Mouse (Mus musculus) CH12.LX (cell line): ENCODE measurements around the gene Nadk2. TPM values are rescaled to one million over a fixed set of nuclear protein-coding genes. Genes with fewer than 3 reads are reported as not detected.

Source experiments
- DNase-seq: peaks from one replicate; pipeline ENCODE4 v3.0.0-alpha.2; 2013; ENCODE audit errors: extremely low read depth
- H3K27ac ChIP-seq: 2 replicates; pipeline ENCODE4 v1.5.1; 2012; ENCODE audit warnings: low read depth, mild to moderate bottlenecking, control low read depth, moderate library complexity; ENCODE audit not compliant: insufficient read depth
- H3K27me3 ChIP-seq: replicated peaks from 2 replicates; pipeline ENCODE3; 2012; ENCODE audit warnings: inconsistent platforms
- H3K36me3 ChIP-seq, 2 experiments: replicated peaks in 1 of 2; 2 replicates each; pipeline versions ENCODE3 to v1.6.1; 2012; ENCODE audit warnings: inconsistent platforms in 1 of 2, low read length in 1 of 2, mild to moderate bottlenecking in 1 of 2, mixed read lengths in 1 of 2, moderate library complexity in 1 of 2; ENCODE audit not compliant: control insufficient read depth in 1 of 2, insufficient read depth in 1 of 2
- H3K4me1 ChIP-seq, 2 experiments: 2 replicates each; pipeline ENCODE4 v1.6.1; 2012; ENCODE audit warnings: inconsistent platforms in 1 of 2, moderate library complexity in 1 of 2; ENCODE audit not compliant: insufficient read depth in 2 of 2, control insufficient read depth in 1 of 2
- H3K4me2 ChIP-seq: 2 replicates; pipeline ENCODE4 v1.6.1; 2012; ENCODE audit warnings: low read depth, mild to moderate bottlenecking, control low read depth; ENCODE audit not compliant: poor library complexity, insufficient read depth, severe bottlenecking
- H3K4me3 ChIP-seq, 3 experiments: fragments of 150-350 bp in 1 of 3; sonication (generic) in 1 of 3; replicated peaks in 1 of 3; 2 replicates each; pipeline versions ENCODE3 to v1.5.1; 2011 to 2012; ENCODE audit warnings: low read depth in 2 of 3, low read length in 2 of 3, mild to moderate bottlenecking in 2 of 3, moderate library complexity in 2 of 3, control low read depth in 1 of 3, improper control_type of control experiment in 1 of 3, inconsistent platforms in 1 of 3, mixed read lengths in 1 of 3; ENCODE audit not compliant: poor library complexity in 1 of 3
- H3K79me2 ChIP-seq: replicated peaks from 2 replicates; pipeline ENCODE4 v1.6.1; 2012; ENCODE audit warnings: mild to moderate bottlenecking, moderate library complexity; ENCODE audit not compliant: control insufficient read depth, poor library complexity, insufficient read depth, severe bottlenecking; ENCODE audit errors: extremely low read depth
- H3K9ac ChIP-seq: 2 replicates; pipeline ENCODE4 v1.6.1; 2012; ENCODE audit warnings: low read depth, mild to moderate bottlenecking, control low read depth, moderate library complexity; ENCODE audit not compliant: insufficient read depth
- H3K9me3 ChIP-seq: replicated peaks from 2 replicates; pipeline ENCODE3; 2012; ENCODE audit warnings: low read length, inconsistent platforms, mixed read lengths
- BHLHE40 ChIP-seq: IDR thresholded peaks from 2 replicates; pipeline ENCODE4 v1.6.1; 2011; ENCODE audit warnings: mild to moderate bottlenecking, low read depth, low read length, improper control_type of control experiment
- CHD1 ChIP-seq: IDR thresholded peaks from 2 replicates; pipeline ENCODE4 v1.6.1; 2012; ENCODE audit warnings: low read depth, low read length, improper control_type of control experiment, inconsistent platforms
- CHD2 ChIP-seq: IDR thresholded peaks from 2 replicates; pipeline ENCODE4 v1.6.1; 2011; ENCODE audit warnings: low read length, improper control_type of control experiment
- CTCF ChIP-seq, 2 experiments: IDR thresholded peaks in 1 of 2; conservative IDR thresholded peaks in 1 of 2; 2 replicates each; pipeline ENCODE4 v1.5.1; 2011 to 2012; ENCODE audit warnings: low read depth in 2 of 2, low read length in 2 of 2, improper control_type of control experiment in 1 of 2, inconsistent platforms in 1 of 2, mild to moderate bottlenecking in 1 of 2, moderate library complexity in 1 of 2
- E2F4 ChIP-seq: IDR thresholded peaks from 2 replicates; pipeline ENCODE4 v1.6.1; 2011; ENCODE audit warnings: low read depth, low read length, improper control_type of control experiment; ENCODE audit not compliant: insufficient replicate concordance
- EP300 ChIP-seq: IDR thresholded peaks from 2 replicates; pipeline ENCODE4 v1.6.1; 2011; ENCODE audit warnings: low read length, improper control_type of control experiment
- IRF4 ChIP-seq: IDR thresholded peaks from 2 replicates; pipeline ENCODE4 v1.6.1; 2014; ENCODE audit warnings: low read depth, mild to moderate bottlenecking, inconsistent platforms, low read length, improper control_type of control experiment
- JUN ChIP-seq: IDR thresholded peaks from 2 replicates; pipeline ENCODE4 v1.6.1; 2011; ENCODE audit warnings: low read depth, mild to moderate bottlenecking, low read length, improper control_type of control experiment, moderate library complexity; ENCODE audit not compliant: insufficient read depth
- KAT2A ChIP-seq: IDR thresholded peaks from 2 replicates; pipeline ENCODE4 v1.6.1; 2012; ENCODE audit warnings: low read length, improper control_type of control experiment, inconsistent platforms; ENCODE audit not compliant: insufficient replicate concordance
- MAFK ChIP-seq: IDR thresholded peaks from 2 replicates; pipeline ENCODE4 v1.6.1; 2011; ENCODE audit warnings: low read length, improper control_type of control experiment; ENCODE audit not compliant: insufficient replicate concordance
- MAZ ChIP-seq: IDR thresholded peaks from 2 replicates; pipeline ENCODE4 v1.6.1; 2012; ENCODE audit warnings: low read depth, mild to moderate bottlenecking, inconsistent platforms, low read length, improper control_type of control experiment, moderate library complexity
- MXI1 ChIP-seq: IDR thresholded peaks from 2 replicates; pipeline ENCODE4 v1.6.1; 2011; ENCODE audit warnings: mild to moderate bottlenecking, low read depth, low read length, improper control_type of control experiment
- MYC ChIP-seq: IDR thresholded peaks from 2 replicates; pipeline ENCODE4 v1.6.1; 2011; ENCODE audit warnings: low read depth, mild to moderate bottlenecking, improper control_type of control experiment, low read length
- NRF1 ChIP-seq: IDR thresholded peaks from 2 replicates; pipeline ENCODE4 v1.6.1; 2014; ENCODE audit warnings: low read depth, mild to moderate bottlenecking, inconsistent platforms, low read length, improper control_type of control experiment, moderate library complexity
- POLR2A ChIP-seq: IDR thresholded peaks from 2 replicates; pipeline ENCODE4 v1.6.1; 2011; ENCODE audit warnings: low read depth, mild to moderate bottlenecking, improper control_type of control experiment, low read length
- RAD21 ChIP-seq: IDR thresholded peaks from 2 replicates; pipeline ENCODE4 v1.6.1; 2011; ENCODE audit warnings: low read depth, mild to moderate bottlenecking, low read length, improper control_type of control experiment, moderate library complexity
- TCF12 ChIP-seq: IDR thresholded peaks from 2 replicates; pipeline ENCODE4 v1.6.1; 2014; ENCODE audit warnings: low read depth, mild to moderate bottlenecking, inconsistent platforms, low read length, improper control_type of control experiment
- UBTF ChIP-seq: IDR thresholded peaks from 2 replicates; pipeline ENCODE4 v1.6.1; 2012; ENCODE audit warnings: low read depth, mild to moderate bottlenecking, inconsistent platforms, low read length, improper control_type of control experiment, moderate library complexity
- USF1 ChIP-seq: IDR thresholded peaks from 2 replicates; pipeline ENCODE4 v1.6.1; 2014; ENCODE audit warnings: low read depth, mild to moderate bottlenecking, inconsistent platforms, low read length, improper control_type of control experiment
- USF2 ChIP-seq: conservative IDR thresholded peaks from 2 replicates; pipeline ENCODE4 v1.6.1; 2011; ENCODE audit warnings: low read depth, low read length, improper control_type of control experiment
- ZKSCAN1 ChIP-seq: IDR thresholded peaks from 2 replicates; pipeline ENCODE4 v1.6.1; 2012; ENCODE audit warnings: low read depth, inconsistent platforms, low read length, improper control_type of control experiment, borderline replicate concordance
- dilution Hi-C: fragments of 300-500 bp; cut with MboI; formaldehyde crosslinking; loops from 2 replicates; pipeline ENCODE4 v1.14.3; 2020; ENCODE audit warnings: low sequenced_read_pairs; ENCODE audit not compliant: extremely low pct_unique_long_range_greater_than_20kb, extremely low pct_ligation_motif_present
- in situ Hi-C: fragments of 300-500 bp; cut with MboI; formaldehyde crosslinking; loops from 3 replicates; pipeline ENCODE4 v1.14.3; 2019; ENCODE audit warnings: low sequenced_read_pairs, low pct_ligation_motif_present, low pct_unique_long_range_greater_than_20kb, mixed read lengths
- polyA plus RNA-seq: library from polyadenylated mRNA; unstranded; fragments of >175 nt; gene quantifications from 2 replicates; pipeline ENCODE4 v1.2.1, GENCODE M21; 2012; ENCODE audit warnings: low read depth; ENCODE audit not compliant: insufficient read length
- total RNA-seq, 2 experiments: library from RNA; depleted of rRNA; stranded (reverse); fragments of 300-350 nt in 1 of 2; fragments of >200 nt in 1 of 2; gene quantifications; 2 replicates each; pipeline ENCODE4 v1.2.3; 2012 to 2014

The Nadk2 gene
- total and polyA plus RNA-seq, 3 experiments: 22.6 to 35.1 (median 30.1) TPM

DNA sequence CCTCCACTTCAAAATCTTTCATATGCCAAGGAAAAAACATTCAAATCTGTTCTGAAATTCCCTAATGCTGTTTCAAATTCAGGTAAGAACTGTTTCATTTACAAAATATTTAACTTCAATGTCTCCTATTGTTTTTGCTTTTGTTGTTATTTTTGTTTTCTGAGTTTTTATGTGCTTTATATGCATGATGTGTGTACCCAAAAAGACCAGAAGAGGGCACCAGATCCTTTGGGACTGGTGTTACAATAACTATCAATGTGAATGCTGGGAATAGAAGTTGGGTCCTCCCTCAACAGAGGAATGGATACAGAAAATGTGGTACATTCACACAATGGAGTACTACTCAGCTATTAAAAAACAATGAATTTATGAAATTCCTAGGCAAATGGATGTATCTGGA lies 15.4 kb upstream of the Nadk2 start:
- no peak overlapping the region for H3K27ac ChIP-seq
- TF ChIP-seq CTCF (conservative IDR thresholded peaks at IDR 0.05 in 1 of 2, IDR thresholded peaks at IDR 0.05 in 1 of 2; ENCODE audit: low read depth in 2 of 2, low read length in 2 of 2): peak in 1 of 2 experiments; percentile 26; a peak in 1 of 4 replicates
- TF ChIP-seq MAFK: no peak
- TF ChIP-seq, all 38 proteins: peak for 1
- dilution Hi-C loops (no loop called here), in situ Hi-C loops (no loop called here)
- Histone ChIP-seq H3K4me1 (no peaks in the 10 kb centered on the region), H3K79me2 (no peaks in the 10 kb centered on the region), H3K36me3 (no peaks in the 10 kb centered on the region), H3K4me3 (no peak overlapping the region), H3K4me2 (no peak overlapping the region), H3K9me3 (no peaks in the 10 kb centered on the region), H3K27me3 (no peaks in the 10 kb centered on the region), H3K9ac (no peak overlapping the region)
- DNase-seq: no peak

- Histone ChIP-seq H3K4me3 (no peak overlapping the region), H3K79me2 (no peaks in the 10 kb centered on the region), H3K27ac (no peak overlapping the region), H3K27me3 (no peaks in the 10 kb centered on the region), H3K9ac (no peak overlapping the region), H3K4me1 (no peaks in the 10 kb centered on the region), H3K9me3 (no peaks in the 10 kb centered on the region), H3K36me3 (no peaks in the 10 kb centered on the region), H3K4me2 (no peak overlapping the region)
- in situ Hi-C loops: no loop called here
- dilution Hi-C loops: no loop called here
- no peak for DNase-seq
- TF ChIP-seq UBTF (no peak), CHD2 (no peak), CTCF (conservative IDR thresholded peaks at IDR 0.05 in 1 of 2, IDR thresholded peaks at IDR 0.05 in 1 of 2; ENCODE audit: low read depth in 2 of 2, low read length in 2 of 2) (peak in 1 of 2 experiments; percentile 33; a peak in 2 of 4 replicates), RAD21 (peak; percentile 31), BHLHE40 (no peak), CHD1 (no peak), MAFK (no peak), USF2 (no peak), NRF1 (no peak), EP300 (no peak)
- TF ChIP-seq, all 38 proteins: peak for 2
Measured at GRCm38 (mm10) chr15:9059856-9060255, 11.2 kb upstream of the Nadk2 start.

DNA sequence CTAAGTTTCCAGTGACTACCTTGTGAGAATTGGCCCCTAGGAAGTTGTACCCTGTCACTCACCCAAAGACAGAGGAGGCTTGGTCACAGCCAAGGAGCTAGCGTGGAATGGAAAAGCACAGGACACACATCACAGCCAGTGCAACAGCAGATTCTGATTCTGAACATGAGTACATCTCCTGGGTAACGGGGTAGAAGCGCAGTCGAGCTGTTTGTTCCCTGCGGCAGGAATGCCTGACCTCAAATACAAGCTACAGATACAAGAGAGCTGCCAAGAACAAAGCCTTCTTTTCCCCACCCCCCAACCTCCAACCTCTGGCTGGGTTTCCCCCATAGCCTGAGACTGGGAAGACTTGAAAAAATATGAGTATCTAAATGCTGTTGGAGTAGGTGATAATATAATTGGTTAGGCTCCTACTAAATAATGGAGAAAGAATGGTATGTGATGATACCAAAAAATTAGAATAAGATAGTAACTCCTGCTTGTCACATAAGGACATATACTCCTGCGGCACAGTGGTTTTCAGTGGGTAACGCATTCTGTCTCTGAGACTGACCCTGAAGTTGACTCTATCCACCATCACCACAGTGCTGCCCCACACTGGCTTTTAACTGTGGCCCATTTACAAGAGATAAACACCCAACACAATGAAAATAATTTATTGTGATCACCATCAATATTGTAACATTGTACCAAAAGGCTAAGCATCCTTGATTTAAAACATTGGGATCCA lies 9.7 kb upstream of the Nadk2 start:
- dilution Hi-C loops: no loop called here
- H3K27me3 ChIP-seq: no peaks in the 10 kb centered on the region
- no peaks in the 10 kb centered on the region for H3K36me3 ChIP-seq
- no peak overlapping the region for H3K4me3 ChIP-seq
- H3K27ac ChIP-seq: no peak overlapping the region
- H3K79me2 ChIP-seq: no peaks in the 10 kb centered on the region
- in situ Hi-C loops: no loop called here
- H3K4me1 ChIP-seq: no peaks in the 10 kb centered on the region
- no peak for TF ChIP-seq UBTF
- TF ChIP-seq POLR2A: no peak
- TF ChIP-seq MYC: no peak
- no peak for TF ChIP-seq CHD2
- no peak for TF ChIP-seq CTCF (conservative IDR thresholded peaks at IDR 0.05 in 1 of 2, IDR thresholded peaks at IDR 0.05 in 1 of 2; ENCODE audit: low read depth in 2 of 2, low read length in 2 of 2)
- TF ChIP-seq USF1: no peak
- TF ChIP-seq ZKSCAN1: no peak
- TF ChIP-seq E2F4: no peak
- TF ChIP-seq TCF12: no peak
- TF ChIP-seq KAT2A: no peak
- no peak for TF ChIP-seq JUN
- no peak for TF ChIP-seq MAZ
- TF ChIP-seq IRF4: no peak
- TF ChIP-seq MXI1: no peak
- TF ChIP-seq RAD21: no peak
- TF ChIP-seq, all 38 proteins: peak for 0
- no peak for DNase-seq
- Histone ChIP-seq H3K9me3 (no peaks in the 10 kb centered on the region), H3K9ac (no peak overlapping the region), H3K4me2 (no peak overlapping the region)
